Mouse (Mus musculus) layer of hippocampus, adult 6 months (tissue): ENCODE results near the gene Vps8. TPM values are rescaled to one million over a fixed set of nuclear protein-coding genes. Genes with fewer than 3 reads are reported as not detected.

Experiments
- long read RNA-seq, 2 experiments: library from polyadenylated mRNA; unstranded; transcript quantifications; one replicate each; pipeline ENCODE4 v2.0.0; 2019 to 2020
- polyA plus RNA-seq: library from polyadenylated mRNA; unstranded; fragments of <200 nt; fragmentation: Nextera tagmentation; gene quantifications from 2 replicates; pipeline ENCODE4 v1.2.3, GENCODE M21; 2021

Vps8 gene
- 10.7 and 14.9 TPM in 2 replicates for polyA plus RNA-seq
- long read RNA-seq, experiment 1, full-length matches to known transcripts = 10 of 33 reads
- long read RNA-seq, experiment 1, partial matches to known transcripts = 19 of 33 reads
- long read RNA-seq, experiment 1, other reads (novel, unspliced or antisense) = 4 of 33 reads
- long read RNA-seq, experiment 2, full-length matches to known transcripts = 64 of 127 reads
- long read RNA-seq, experiment 2, partial matches to known transcripts = 25 of 127 reads
- long read RNA-seq, experiment 2, other reads (novel, unspliced or antisense) = 38 of 127 reads

DNA sequence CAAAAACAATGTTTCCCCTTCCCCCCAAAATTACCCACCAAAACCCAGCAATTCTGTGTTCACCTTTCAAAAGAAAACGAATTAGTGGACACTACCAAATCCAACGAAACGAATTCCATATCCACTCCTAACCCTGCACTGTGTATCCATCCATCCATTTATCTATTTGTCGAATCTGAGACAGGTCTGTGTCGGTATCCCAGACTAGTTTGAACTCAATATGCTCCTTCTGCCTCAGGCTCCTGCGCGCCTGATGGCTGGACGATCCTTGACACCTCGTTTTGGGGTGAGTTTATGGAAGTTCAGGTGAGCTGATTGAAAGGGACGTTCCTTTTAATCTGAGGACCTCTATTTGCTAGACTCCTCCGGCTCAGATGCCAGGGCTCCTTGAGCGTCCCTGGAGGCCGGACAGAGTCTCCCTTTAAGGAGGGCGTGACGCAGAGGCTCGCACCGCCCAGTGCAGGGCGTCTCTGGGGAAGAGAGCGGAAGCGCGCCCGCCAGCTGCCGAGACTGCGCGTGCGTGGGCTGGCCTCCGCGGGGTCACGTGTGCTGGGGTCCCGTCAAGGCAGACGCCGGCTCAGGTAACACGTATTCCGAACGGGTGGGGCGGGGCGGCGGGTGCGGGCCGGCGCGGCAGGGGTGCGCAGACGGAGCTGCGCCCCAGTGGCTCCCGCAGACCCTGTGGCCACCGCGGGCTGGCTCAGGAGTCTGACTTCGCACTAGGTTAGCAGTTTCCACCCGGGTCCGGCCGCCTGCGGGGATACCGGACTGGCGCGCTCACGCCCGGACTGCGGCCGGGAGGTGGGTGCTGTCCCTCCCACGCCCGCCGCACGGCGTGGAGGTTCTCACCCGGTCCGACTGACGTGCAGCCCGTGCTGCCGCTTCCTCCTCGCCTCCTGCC, at the start of gene Vps8:
Gene Vps8, plus strand, starts transcription at position 474 of the 901 bp plus-strand sequence.

Other genes starting within 250 kb of the Vps8 start
- 3.7 and 4.0 TPM in 2 replicates for gene Ephb3, start 218.4 kb upstream of the Vps8 start, polyA plus RNA-seq